Mouse (Mus musculus): ENCODE measurements around the gene Parvb.

Parvb gene

GRCm38 (mm10) chr15:84323966-84324869, 92.4 kb downstream of the Parvb start, which contains the start of gene Parvg:
TSS of gene Parvg (plus strand) at chr15:84324026.
- 70% methylated on average over 10 of the region's 10 CpGs for WGBS

- WGBS, result 68% methylated on average over 8 of the region's 8 CpGs
Measured at GRCm38 (mm10) chr15:84324870-84325553, 93.2 kb downstream of the Parvb start.

GRCm38 (mm10) chr15:84325736-84326135, 93.9 kb downstream of the Parvb start:
- 81% methylated on average over 12 of the region's 12 CpGs for WGBS

DNA sequence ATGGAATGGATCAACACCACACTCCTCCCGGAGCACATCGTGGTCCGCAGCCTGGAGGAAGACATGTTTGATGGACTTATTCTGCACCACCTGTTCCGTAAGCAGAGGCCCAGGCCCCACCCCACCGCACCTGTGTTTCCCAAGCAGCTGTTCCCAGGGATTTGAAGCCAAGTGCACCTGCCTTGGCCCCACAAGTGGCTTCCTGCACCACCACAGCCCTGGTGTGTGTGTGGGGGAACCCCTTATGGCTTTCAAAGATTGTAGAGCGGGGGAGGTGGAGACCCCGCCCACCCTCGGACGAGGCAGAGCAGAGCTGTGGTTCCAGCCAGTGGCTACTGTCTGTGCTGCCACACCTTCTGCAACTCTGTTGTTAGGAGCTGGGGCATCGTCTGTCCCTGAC, 97.0 kb downstream of the Parvb start:
- WGBS, result 87% methylated on average over 10 of the region's 10 CpGs

DNA sequence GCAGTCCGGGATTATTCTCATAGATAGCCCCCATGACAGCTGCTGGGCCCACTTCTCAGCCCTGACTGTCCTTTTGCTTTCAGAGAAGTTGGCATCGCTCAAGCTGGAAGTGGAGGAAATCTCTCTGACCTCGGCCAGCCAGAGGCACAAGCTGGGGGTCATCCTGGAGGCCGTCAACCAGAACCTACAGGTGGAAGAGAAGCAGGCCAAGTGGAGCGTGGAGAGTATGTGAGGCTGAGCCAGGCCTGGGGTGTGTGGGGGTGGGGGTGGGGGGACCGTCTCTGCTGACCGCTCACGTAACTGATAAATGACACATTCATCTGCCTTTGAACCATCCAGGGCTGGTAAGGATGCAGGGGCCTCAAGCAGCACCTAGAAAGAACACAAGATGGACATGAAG, 98.1 kb downstream of the Parvb start:
- 95% methylated on average over 8 of the region's 8 CpGs for WGBS

DNA sequence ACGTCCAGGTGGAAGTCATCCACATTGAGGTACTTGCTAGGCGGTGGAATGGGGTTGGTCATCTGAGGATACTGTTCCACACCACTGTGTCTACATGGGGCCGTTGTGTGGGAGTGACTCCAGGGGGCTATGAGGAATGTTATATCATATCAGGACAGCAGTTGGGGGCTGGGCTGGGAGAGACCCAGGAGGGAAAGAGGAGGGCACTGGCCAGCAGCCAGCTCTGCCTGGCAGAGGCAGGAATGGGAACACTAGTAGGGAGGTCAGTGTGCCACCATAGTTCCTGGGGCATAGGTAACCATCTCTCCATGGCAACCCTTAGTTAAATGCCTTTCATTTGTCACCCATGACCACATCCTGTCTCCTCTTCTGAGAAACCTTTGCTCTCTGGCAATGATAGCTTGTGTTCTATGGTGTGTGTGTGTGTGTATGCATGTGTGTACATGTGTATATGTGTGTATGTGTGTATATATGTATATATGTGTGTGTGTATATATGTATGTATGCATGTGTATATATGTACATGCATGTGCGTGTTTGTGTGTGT, 99.3 kb downstream of the Parvb start:
- WGBS, result 98% methylated on average over 4 of the region's 4 CpGs

DNA sequence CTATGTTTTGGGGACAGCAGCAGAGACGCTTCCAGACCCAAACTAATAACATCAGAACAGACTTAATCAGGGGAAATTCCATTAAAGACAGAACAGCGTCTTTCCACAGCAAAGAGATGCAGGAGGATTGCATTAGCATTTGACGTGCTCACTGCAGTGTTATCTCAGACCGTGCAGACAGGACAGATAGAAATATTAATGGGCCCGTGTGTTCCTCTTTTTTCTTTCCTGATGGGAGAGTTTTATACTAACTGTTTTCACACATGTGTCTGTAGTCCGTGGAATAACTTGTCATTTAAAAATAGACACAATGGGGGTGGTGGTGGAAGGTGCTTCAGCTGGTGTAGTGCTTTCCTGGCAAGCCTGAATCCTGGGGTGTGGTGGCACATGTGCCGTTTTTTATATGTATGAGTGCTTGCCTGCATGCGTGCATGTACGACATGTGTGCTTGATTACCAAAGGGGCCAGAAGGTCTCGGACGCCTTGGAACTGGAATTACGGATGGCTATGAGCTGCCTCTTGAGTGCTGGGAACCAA, 104.5 kb downstream of the Parvb start:
- 60% methylated on average over 12 of the region's 12 CpGs for WGBS

GRCm38 (mm10) chr15:84337599-84337998, 105.8 kb downstream of the Parvb start:
- WGBS, result 48% methylated on average over 5 of the region's 5 CpGs

DNA sequence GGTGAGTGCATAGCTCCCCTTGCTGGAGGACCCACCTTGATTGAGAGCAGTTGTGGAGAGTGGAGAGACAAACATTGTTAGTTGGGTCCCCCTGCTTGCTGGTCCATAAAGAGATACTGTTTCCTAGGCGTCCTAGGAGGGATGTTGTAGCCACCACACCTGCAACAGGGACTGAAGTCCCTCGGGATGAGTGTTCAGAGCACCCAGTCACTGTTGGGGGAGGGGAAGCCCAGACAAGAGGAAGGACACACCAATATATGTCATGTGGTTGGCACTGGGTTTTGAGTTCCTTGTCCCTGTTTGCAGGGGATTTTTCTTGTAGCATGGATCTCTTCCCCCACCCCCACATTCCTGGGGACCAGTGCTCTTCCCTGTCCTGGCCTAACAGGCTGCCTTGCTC, 109.1 kb downstream of the Parvb start:
- 75% methylated on average over 2 of the region's 2 CpGs for WGBS

DNA sequence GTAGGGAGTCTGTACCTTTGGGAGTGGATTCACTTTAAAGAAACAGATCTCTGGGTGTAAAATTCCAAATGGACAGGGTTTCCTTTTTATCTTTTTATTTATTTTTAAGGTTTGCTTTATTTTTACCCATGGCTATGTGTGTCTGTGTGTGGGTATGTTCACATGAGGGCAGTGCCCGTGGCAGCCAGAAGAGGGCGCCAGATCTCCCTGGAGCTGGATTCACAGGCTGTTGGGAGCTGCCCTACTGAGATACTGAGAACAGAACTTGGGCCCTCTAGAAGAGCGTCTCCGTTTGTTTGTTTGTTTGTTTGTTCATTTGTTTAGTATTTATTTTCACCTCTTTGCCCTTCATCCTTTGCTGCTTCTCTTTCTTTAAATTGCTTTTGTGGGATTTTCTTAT, 116.9 kb downstream of the Parvb start:
- 95% methylated on average over 4 of the region's 4 CpGs for WGBS

GRCm38 (mm10) chr15:84349915-84350738, 118.3 kb downstream of the Parvb start:
- WGBS, result 81% methylated on average over 14 of the region's 14 CpGs

GRCm38 (mm10) chr15:84351342-84351741, 119.5 kb downstream of the Parvb start:
- 89% methylated on average over 7 of the region's 7 CpGs for WGBS

DNA sequence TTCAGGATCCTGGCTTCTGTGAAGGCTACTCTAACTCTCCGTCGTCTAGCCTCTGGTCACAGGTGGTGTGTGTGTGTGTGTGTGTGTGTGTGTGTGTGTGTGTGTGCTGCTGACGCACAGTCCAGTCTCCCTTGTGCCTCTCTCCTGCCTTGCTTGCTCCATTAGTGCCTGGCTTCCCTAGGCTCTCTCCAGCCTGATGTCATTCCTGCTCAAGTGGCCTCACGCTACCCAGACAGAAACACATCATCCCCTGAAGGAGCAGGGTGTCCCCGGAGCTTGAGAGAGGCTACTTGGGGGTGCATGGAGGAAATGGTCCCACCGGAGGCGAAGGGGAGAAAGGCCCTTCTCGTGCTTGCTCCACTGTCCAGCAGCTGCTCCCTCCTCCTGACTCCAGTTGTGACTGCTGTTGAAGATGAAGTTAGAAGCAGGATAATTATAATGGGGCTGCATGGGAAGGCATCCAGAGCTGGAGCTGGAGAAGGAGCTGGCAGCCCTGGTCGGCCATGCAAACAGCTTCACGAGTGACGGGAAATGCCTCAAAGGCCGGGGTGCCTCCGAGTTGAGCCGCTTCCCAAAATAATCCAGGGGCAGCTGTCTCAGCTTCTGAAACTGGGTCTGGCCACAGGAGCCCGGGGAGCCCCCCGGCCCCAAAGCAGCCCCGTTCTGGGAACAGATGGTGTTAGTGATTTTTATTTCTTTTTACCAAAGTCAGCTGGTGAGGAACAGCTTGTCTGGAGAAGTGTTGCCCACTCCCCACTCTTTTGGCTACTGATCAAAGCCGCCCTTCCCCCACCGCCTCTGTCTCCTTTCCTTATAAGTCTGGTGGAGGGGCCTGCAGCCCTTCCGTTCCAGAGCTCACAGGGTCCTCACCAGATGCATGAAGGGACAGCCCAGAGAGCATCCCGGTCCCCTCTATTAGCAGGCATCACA, 120.3 kb downstream of the Parvb start:
- 39% methylated on average over 21 of the region's 21 CpGs for WGBS

- WGBS, result 70% methylated on average over 5 of the region's 5 CpGs
Measured at GRCm38 (mm10) chr15:84355081-84355480, 123.2 kb downstream of the Parvb start.

DNA sequence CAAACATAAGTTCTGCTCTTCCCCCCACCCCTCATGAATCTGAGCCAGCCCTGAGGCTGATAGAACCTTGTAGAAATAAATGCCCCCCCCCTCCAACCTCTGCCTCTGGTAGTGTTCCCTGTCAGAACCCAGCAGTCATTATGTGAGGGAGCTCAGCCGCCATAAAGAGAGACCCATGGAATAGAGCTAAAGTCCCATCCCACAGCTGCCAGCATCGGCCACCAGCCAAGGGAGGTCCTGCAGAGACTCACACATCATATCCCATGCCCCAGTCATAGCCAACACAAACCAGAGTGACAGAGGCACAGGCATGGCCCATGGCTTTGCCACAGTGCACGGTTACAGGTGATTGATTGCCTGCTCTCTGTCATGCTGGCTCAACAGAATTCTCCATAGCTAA, 132.9 kb downstream of the Parvb start:
- 85% methylated on average over 3 of the region's 3 CpGs for WGBS

Measured in cerebral cortex, adult 2 months (tissue).